Mouse (Mus musculus): ENCODE results near the gene P4hb. TPM values are rescaled to one million over a fixed set of nuclear protein-coding genes. Genes with fewer than 3 reads are reported as not detected.
A peak's percentile ranks its signal among the peaks of the same experiment; 100 is the strongest.

Gene P4hb
- polyA plus RNA-seq, 1 experiment from 2014 or later: 480 TPM

DNA sequence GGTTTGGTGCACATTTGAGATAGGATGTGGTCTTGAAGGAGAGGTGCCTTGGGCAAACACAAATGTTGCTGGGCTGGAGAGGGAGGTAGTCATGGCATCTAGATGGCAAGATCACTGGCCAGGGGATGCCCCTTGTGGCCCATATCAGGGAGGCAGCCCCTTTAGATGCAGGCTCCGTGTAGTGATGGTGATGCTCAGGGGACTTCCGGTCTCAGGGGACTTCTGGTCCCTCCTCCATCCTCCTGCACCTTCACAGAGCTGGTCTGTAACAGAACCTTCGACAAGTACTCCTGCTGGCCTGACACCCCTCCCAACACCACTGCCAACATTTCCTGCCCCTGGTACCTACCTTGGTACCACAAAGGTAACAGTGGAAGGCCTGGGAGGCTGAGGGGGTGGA lies 37.2 kb downstream of the P4hb start:
- Histone ChIP-seq H3K27me3 (replicated peaks) (peaks cover 65% of the 10 kb centered on the region), H3K36me3 (no peaks in the 10 kb centered on the region), H3K9me3 (replicated peaks) (no peaks in the 10 kb centered on the region), H3K4me3 (no peak overlapping the region), H3K4me2 (no peak overlapping the region), H3K9ac (no peak overlapping the region), H3K4me1 (replicated peaks) (peaks cover 33% of the 10 kb centered on the region), H3K27ac (ENCODE audit: poor library complexity, severe bottlenecking) (no peak overlapping the region)
- no peak for ATAC-seq (ENCODE audit: insufficient number of reproducible peaks, low FRiP score)
- 76% methylated on average over 3 of the region's 3 CpGs for WGBS

DNA sequence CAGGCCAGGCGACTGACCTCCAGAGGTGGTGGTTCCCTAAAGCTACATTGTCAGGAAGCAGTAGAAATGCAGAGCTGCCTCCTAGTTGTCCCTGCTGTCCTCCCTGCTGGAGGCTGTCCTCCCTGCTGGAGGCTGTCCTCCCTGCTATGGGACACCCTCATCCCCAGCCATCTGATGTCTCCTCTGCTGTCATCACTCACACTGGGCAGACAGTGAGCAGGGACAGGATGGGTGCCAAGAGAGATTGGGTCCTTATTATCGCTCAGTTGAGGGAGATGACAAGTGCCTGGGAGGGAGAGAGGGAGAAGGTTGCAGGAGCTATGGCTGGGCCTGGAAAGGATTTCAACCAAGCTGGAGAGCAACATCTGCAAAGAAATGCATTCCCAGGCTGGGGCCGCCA lies 37.9 kb downstream of the P4hb start:
- Histone ChIP-seq H3K9me3 (replicated peaks) (no peaks in the 10 kb centered on the region), H3K27ac (ENCODE audit: poor library complexity, severe bottlenecking) (no peak overlapping the region), H3K4me3 (no peak overlapping the region), H3K27me3 (replicated peaks) (peaks cover 71% of the 10 kb centered on the region), H3K36me3 (no peaks in the 10 kb centered on the region), H3K4me2 (no peak overlapping the region), H3K4me1 (replicated peaks) (peaks cover 39% of the 10 kb centered on the region), H3K9ac (0 out of 2 replicates have a peak overlapping the region, but pooled peaks have one; percentile 36)
- no peak for ATAC-seq (ENCODE audit: insufficient number of reproducible peaks, low FRiP score)
- 44% methylated on average over 3 of the region's 3 CpGs for WGBS

DNA sequence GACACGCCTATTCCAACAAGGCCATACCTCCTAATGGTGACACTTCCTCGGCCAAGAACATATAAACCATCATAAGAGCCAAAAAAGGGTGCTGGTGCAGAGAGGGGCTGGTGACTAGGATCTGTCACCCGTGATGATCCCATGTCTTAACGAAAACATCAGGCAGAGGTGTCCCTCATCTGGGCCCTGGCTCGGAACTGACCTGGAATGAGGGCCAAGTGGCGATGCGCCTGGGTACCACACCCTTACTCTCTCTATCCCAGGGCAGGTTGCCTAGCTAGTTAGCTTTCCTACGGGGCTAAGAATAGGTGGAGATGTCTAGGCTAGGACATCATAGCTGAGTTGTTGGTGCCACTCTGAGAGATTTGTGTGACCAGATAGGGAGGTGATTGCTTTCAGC lies 39.0 kb downstream of the P4hb start:
- H3K4me2 ChIP-seq: no peak overlapping the region
- H3K27ac ChIP-seq (ENCODE audit: poor library complexity, severe bottlenecking): no peak overlapping the region
- no peak for ATAC-seq (ENCODE audit: insufficient number of reproducible peaks, low FRiP score)
- peaks cover 30% of the 10 kb centered on the region for H3K4me1 ChIP-seq (replicated peaks)
- no peaks in the 10 kb centered on the region for H3K36me3 ChIP-seq
- H3K27me3 ChIP-seq (replicated peaks): peaks cover 82% of the 10 kb centered on the region
- no peak overlapping the region for H3K9ac ChIP-seq
- H3K4me3 ChIP-seq: no peak overlapping the region
- 78% methylated on average over 8 of the region's 8 CpGs for WGBS
- no peaks in the 10 kb centered on the region for H3K9me3 ChIP-seq (replicated peaks)

DNA sequence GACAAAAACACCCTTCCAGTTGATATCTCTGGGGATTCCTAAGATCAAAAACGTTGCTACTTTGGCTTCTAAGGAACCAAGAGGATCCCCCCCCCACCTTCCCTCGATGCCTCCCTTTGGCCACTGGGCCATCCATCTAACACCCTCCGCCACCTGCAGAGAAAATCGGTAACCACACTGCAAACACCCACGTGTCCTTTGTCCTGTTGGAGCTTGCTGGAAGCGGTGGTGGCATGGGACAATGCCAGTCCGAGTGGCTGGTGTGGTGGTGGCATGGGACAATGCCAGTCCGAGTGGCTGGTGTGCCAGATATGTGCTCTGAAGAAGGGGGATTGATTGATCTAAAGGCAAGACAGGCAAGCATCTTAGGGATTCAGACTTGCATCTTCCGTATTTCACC lies 41.4 kb downstream of the P4hb start:
- H3K27me3 ChIP-seq (replicated peaks): peaks cover 90% of the 10 kb centered on the region
- H3K4me3 ChIP-seq: no peak overlapping the region
- ATAC-seq (ENCODE audit: insufficient number of reproducible peaks, low FRiP score): no peak
- H3K36me3 ChIP-seq: no peaks in the 10 kb centered on the region
- WGBS: 26% methylated on average over 9 of the region's 9 CpGs
- H3K27ac ChIP-seq (ENCODE audit: poor library complexity, severe bottlenecking): no peak overlapping the region
- H3K4me1 ChIP-seq (replicated peaks): peaks cover 22% of the 10 kb centered on the region
- no peak overlapping the region for H3K9ac ChIP-seq
- H3K9me3 ChIP-seq (replicated peaks): no peaks in the 10 kb centered on the region
- H3K4me2 ChIP-seq: no peak overlapping the region

DNA sequence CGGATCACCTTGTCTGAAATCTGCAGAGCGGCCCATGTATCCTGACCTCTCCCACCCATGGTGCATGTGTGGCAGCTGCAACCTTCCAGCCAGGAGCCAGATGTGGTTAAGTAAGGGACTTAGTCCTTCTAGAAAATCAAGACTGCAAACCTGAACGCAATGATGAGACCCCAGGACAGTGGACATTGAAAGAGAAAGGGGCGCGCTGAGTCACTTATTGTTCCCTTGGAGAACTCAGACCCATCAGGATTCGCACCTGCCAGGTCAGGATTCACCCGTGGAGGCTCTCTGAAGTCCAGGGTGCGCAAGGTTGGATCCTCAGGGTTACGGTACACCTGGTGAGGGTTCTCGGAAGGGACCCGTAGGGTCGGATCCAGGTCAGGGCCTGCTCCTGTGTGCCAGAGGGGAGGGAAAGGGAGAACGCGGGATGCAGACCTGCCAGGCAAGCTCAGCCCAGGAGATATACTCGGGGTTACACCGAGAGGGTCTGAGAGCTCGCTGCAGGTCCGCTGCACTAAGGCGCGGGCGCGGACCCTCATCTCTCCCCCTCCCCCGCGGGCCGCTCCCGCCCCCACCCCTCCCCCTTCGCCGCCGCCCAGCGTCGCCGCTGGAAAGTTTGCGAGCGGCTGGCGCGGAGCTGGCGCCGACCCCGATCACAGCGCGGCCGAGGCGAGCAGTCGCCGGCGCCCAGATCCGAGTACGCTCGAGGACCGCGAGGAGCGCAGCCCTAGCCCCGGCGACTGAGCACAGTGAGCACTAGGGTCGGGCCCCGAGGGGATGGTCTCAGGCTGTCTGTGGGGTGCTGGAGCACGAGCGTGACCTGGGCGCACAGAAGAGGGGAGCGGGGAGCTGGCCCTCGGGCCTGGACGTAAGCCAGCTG lies 42.7 kb downstream of the P4hb start, which contains the start of gene Gcgr:
TSS of gene Gcgr (plus strand) at position 615 of the 880 bp plus-strand sequence.
- Histone ChIP-seq H3K9ac (peak within 1 kb of the TSS; percentile 66), H3K36me3 (no peaks in the 10 kb centered on the region), H3K27me3 (replicated peaks) (peaks cover 80% of the 10 kb centered on the region), H3K27ac (ENCODE audit: poor library complexity, severe bottlenecking) (no peak within 1 kb of the TSS), H3K4me1 (replicated peaks) (peaks cover 20% of the 10 kb centered on the region), H3K4me2 (peak within 1 kb of the TSS; percentile 76), H3K9me3 (replicated peaks) (no peaks in the 10 kb centered on the region), H3K4me3 (peak within 1 kb of the TSS; percentile 49)
- WGBS: 9% methylated on average over 56 of the region's 62 CpGs
- ATAC-seq (ENCODE audit: insufficient number of reproducible peaks, low FRiP score): peak; percentile 30; the same call in 1 of the 2 replicates

DNA sequence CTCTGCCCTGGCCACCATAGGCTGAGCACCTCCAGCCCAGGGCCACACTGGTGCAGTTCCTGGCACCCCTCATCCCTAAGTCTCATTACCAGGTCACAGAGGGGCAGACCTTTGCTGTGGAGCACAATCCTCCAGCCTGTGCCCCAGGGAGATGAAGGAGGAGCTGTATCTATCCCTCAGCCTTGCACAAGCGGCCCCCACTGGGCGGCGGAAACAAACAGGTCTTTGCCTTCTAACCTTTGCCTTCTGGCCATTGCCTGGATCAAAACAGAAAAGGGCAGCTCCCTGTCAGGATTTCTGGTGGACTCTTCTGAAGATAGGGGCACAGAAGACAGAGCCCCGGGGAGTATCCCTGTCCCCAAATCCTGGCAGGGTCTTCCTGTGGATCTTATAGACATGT lies 44.1 kb downstream of the P4hb start:
- Histone ChIP-seq H3K36me3 (no peaks in the 10 kb centered on the region), H3K9me3 (replicated peaks) (no peaks in the 10 kb centered on the region), H3K4me3 (no peak overlapping the region), H3K4me2 (no peak overlapping the region), H3K27me3 (replicated peaks) (peaks cover 66% of the 10 kb centered on the region), H3K9ac (no peak overlapping the region), H3K4me1 (replicated peaks) (peaks cover 16% of the 10 kb centered on the region), H3K27ac (ENCODE audit: poor library complexity, severe bottlenecking) (no peak overlapping the region)
- no peak for ATAC-seq (ENCODE audit: insufficient number of reproducible peaks, low FRiP score)
- 63% methylated on average over 4 of the region's 4 CpGs for WGBS

DNA sequence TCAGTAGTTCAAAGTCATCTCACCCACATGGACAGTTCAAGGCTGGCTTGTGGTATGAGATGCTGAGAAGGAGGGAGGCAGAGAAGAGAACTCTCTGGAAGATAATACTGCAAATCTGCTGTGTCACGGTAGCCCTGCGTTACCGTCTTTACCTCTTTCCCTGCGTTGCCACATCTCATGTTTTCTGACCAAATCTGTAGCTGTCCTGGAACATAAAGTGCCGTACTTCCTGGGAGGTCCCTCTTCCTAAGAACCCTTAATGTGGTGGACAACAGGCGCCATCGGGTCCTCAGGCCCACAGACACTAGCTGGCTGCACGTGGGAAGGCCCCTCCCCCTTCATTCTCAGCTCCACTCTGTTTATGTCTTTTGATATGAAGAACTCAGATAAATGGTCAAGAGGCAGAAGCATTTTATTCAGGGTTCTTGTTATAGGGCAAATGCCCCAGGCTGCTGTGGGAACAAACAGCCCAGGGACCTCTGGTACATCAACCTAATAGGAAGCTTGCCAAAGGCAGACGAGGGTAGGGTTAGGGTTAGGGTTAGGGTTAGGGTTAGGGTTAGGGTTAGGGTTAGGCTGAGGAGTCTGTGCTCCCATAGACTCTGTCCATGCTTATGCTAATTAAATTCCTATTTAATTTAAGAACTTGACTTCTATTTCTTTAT lies 45.2 kb downstream of the P4hb start:
- no peak overlapping the region for H3K9ac ChIP-seq
- no peak overlapping the region for H3K27ac ChIP-seq (ENCODE audit: poor library complexity, severe bottlenecking)
- no peak overlapping the region for H3K4me3 ChIP-seq
- 68% methylated on average over 9 of the region's 9 CpGs for WGBS
- no peak for ATAC-seq (ENCODE audit: insufficient number of reproducible peaks, low FRiP score)
- H3K9me3 ChIP-seq (replicated peaks): no peaks in the 10 kb centered on the region
- H3K4me2 ChIP-seq: no peak overlapping the region
- H3K36me3 ChIP-seq: no peaks in the 10 kb centered on the region
- peaks cover 16% of the 10 kb centered on the region for H3K4me1 ChIP-seq (replicated peaks)
- peaks cover 55% of the 10 kb centered on the region for H3K27me3 ChIP-seq (replicated peaks)

DNA sequence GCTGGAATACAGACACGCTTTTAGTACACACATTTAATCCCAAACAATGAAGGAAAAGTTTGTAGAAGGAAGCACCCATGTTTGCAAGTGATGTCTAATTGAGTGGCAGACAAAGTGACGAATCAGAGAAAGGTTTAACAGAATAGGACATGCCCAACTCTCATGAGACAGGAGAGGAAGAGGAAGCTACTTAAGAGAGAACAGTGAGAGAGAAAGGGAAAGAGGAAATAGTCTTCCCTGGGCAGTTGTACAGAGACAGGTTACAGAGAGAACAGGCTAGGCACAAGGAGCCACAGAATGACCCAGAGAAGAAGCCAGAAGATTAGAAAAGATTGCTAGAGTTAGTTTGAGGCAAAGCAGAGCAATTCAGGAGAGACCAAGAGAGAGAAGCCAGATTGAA lies 47.1 kb downstream of the P4hb start:
- H3K4me2 ChIP-seq: no peak overlapping the region
- H3K9ac ChIP-seq: no peak overlapping the region
- peaks cover 37% of the 10 kb centered on the region for H3K27me3 ChIP-seq (replicated peaks)
- 71% methylated on average over 2 of the region's 2 CpGs for WGBS
- no peaks in the 10 kb centered on the region for H3K36me3 ChIP-seq
- peaks cover 14% of the 10 kb centered on the region for H3K4me1 ChIP-seq (replicated peaks)
- H3K9me3 ChIP-seq (replicated peaks): no peaks in the 10 kb centered on the region
- no peak overlapping the region for H3K27ac ChIP-seq (ENCODE audit: poor library complexity, severe bottlenecking)
- no peak for ATAC-seq (ENCODE audit: insufficient number of reproducible peaks, low FRiP score)
- H3K4me3 ChIP-seq: no peak overlapping the region

DNA sequence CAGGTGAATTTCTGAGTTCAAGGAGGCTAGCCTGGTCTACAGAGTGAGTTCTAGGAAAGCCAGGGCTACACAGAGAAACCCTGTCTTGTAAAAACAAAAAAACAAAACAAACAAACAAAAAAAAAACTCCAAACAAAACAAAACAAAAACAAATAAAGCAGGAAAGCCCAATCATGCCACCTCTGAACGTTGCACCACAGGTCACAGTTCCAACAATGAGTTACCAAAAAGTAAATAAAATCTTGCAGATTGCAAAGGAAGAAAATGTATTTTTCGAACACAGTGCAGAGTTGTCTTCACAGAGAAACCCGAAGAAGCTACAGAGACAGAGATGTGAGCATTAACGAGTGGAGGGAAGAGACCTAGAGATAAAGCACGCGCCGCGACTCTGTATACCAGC lies 50.5 kb downstream of the P4hb start:
- WGBS: 80% methylated on average over 8 of the region's 8 CpGs
- no peak for ATAC-seq (ENCODE audit: insufficient number of reproducible peaks, low FRiP score)
- Histone ChIP-seq H3K27ac (ENCODE audit: poor library complexity, severe bottlenecking) (no peak overlapping the region), H3K9me3 (replicated peaks) (no peaks in the 10 kb centered on the region), H3K9ac (no peak overlapping the region), H3K4me1 (replicated peaks) (peaks cover 30% of the 10 kb centered on the region), H3K36me3 (no peaks in the 10 kb centered on the region), H3K27me3 (replicated peaks) (peaks cover 3% of the 10 kb centered on the region; the same call in 1 of the 2 replicates), H3K4me2 (no peak overlapping the region), H3K4me3 (no peak overlapping the region)

DNA sequence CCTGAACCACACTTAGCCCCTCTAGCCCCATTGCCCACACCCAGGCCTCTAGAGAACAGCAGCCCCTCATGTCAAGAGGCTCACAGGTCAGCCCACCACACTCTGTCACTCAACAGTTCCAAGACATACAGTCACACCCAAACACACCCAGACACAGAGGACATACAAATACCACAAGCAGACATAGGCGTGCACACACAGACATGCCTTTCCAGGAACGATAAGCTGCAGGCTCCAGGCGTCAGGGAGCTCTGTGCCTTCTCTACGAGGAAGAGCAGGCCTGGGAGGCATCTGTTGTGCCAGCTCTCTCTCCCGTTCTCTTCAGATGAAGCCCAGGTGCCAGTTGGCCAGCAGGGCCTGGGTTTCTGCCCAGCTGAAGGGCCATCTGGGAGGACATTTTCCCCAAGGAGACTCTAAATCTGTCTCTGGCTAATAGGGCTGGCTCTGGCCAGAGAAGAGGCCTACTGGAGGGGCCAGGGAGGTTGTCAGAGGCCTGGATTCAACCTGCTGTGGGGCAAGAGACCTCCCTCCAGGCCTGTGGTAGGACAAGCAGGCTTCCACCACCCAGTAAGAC lies 52.0 kb downstream of the P4hb start:
- 61% methylated on average over 5 of the region's 5 CpGs for WGBS
- Histone ChIP-seq H3K27ac (ENCODE audit: poor library complexity, severe bottlenecking) (no peak overlapping the region), H3K4me3 (no peak overlapping the region), H3K4me1 (replicated peaks) (peaks cover 30% of the 10 kb centered on the region), H3K36me3 (no peaks in the 10 kb centered on the region), H3K9ac (0 out of 2 replicates have a peak overlapping the region, but pooled peaks have one; percentile 37), H3K9me3 (replicated peaks) (no peaks in the 10 kb centered on the region), H3K27me3 (replicated peaks) (no peaks in the 10 kb centered on the region), H3K4me2 (no peak overlapping the region)
- no peak for ATAC-seq (ENCODE audit: insufficient number of reproducible peaks, low FRiP score)

DNA sequence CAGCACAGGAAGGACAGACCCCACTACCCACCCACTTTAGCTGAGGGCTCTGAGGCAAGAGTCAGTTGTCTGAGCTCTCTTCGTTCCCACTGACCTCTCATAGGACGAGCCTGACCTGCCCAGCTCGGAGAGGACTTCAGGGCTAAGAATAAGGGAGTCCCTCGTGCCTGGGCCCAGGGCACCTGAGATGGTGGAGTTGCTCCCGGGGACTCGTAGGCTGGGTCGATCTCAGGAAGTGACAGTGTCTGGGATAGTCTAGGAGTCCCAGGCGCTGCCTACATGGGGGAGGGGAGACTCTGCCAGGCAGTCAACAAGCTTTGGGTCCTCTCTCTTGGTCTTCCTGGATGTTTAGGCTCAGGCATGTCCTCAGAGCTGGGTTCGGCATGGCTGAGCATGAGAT lies 52.6 kb downstream of the P4hb start:
- H3K27ac ChIP-seq (ENCODE audit: poor library complexity, severe bottlenecking): 0 out of 2 replicates have a peak overlapping the region, but pooled peaks have one; percentile 44
- H3K27me3 ChIP-seq (replicated peaks): no peaks in the 10 kb centered on the region
- H3K9ac ChIP-seq: no peak overlapping the region
- ATAC-seq (ENCODE audit: insufficient number of reproducible peaks, low FRiP score): no peak
- H3K9me3 ChIP-seq (replicated peaks): no peaks in the 10 kb centered on the region
- H3K4me1 ChIP-seq (replicated peaks): peaks cover 30% of the 10 kb centered on the region
- 71% methylated on average over 9 of the region's 9 CpGs for WGBS
- H3K4me3 ChIP-seq: no peak overlapping the region
- no peaks in the 10 kb centered on the region for H3K36me3 ChIP-seq
- H3K4me2 ChIP-seq: no peak overlapping the region

Measured in heart, embryonic 12.5 days (tissue).